Mouse (Mus musculus): Measurements from ENCODE around the gene Pdzd2.

DNA sequence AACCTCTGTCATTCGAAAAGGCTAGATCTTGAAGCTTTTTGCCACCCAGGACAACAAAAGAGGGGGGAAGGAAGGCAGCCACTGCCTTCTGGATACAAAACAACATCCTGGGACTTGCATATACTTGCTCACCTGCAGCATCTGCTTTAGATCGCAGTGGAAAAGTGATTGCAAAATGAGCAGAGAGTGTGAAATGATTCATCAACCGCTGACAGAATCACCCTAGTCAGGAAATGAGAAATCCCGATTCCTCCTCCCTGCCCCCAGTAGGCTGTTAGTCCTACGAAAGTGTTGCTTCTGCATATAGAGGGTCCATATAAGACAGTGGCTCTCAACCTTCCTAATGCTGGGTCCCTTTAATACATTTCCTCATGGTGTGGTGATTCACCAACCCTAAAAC, 258.5 kb downstream of the Pdzd2 start:
- TF ChIP-seq CTCF (IDR thresholded peaks at IDR 0.05; ENCODE audit: low read depth), result no peak
- TF ChIP-seq EP300 (IDR thresholded peaks at IDR 0.05; ENCODE audit: low read depth), result no peak
